Mouse (Mus musculus): ENCODE data around the gene Gper1. TPM values are rescaled to one million over a fixed set of nuclear protein-coding genes. Genes with fewer than 3 reads are reported as not detected.

Gper1 gene
- total RNA-seq, 2 experiments from 2014 or later: 1.7 to 2.0 TPM

Other genes with a start within 250 kb of the Gper1 start
- 10 to 100 TPM; 48.2 to 50.1 TPM for gene Sun1, start 222.5 kb upstream of the Gper1 start, total RNA-seq (2021)
- gene Get4, start 170.8 kb upstream of the Gper1 start, total RNA-seq (2021): 10 to 100 TPM; 44.8 to 47.4 TPM
- gene Adap1, start 97.5 kb upstream of the Gper1 start, total RNA-seq (2021): 1 to 10 TPM; 1.4 to 1.5 TPM
- 10 to 100 TPM; 80.4 to 83.7 TPM for gene Cox19, start 71.7 kb upstream of the Gper1 start, total RNA-seq (2021)
- not detected for gene Cyp2w1, start 70.5 kb upstream of the Gper1 start, total RNA-seq (2021)
- gene Gpr146, start 45.5 kb upstream of the Gper1 start, total RNA-seq (2021): 10 to 100 TPM; 43.6 to 56.2 TPM
- under 1 TPM; 0.62 to 0.64 TPM for gene C130050O18Rik, start 17.9 kb upstream of the Gper1 start, total RNA-seq (2021)
- gene 3110082I17Rik, start 37.4 kb downstream of the Gper1 start, total RNA-seq (2021): 1 to 10 TPM; 4.7 to 5.5 TPM
- gene Zfand2a, start 61.4 kb downstream of the Gper1 start, total RNA-seq (2021): 10 to 100 TPM; 14.0 to 17.9 TPM
- gene Uncx, start 120.3 kb downstream of the Gper1 start, total RNA-seq (2021): not detected